Mouse (Mus musculus) olfactory bulb, adult 2 months (tissue): ENCODE measurements around the gene Gng12.

Experiments used
- CTCF ChIP-seq: fragments of 200-500 bp; IDR thresholded peaks from 2 replicates; pipeline ENCODE4 v1.5.1; 2012; ENCODE audit warnings: low read depth, mild to moderate bottlenecking, low read length, moderate library complexity; ENCODE audit not compliant: insufficient read depth
- POLR2A ChIP-seq: fragments of 200-500 bp; IDR thresholded peaks from 2 replicates; pipeline ENCODE4 v1.6.1; 2012; ENCODE audit warnings: mild to moderate bottlenecking, low read depth, low read length, moderate library complexity; ENCODE audit not compliant: insufficient read depth

- TF ChIP-seq POLR2A (no peak), CTCF (no peak)
These were observed 137.4 kb downstream of the Gng12 start for GRCm38 (mm10) chr6:67033604-67034003.
